Mouse (Mus musculus): Measurements from ENCODE around the gene Serpinb3c.
"Not testable (repeated sequence)": the region's sequence is repeated elsewhere in the genome, so short reads cannot be mapped to it uniquely, and the experiment has no call there.

Gene Serpinb3c

GRCm38 (mm10) chr1:107278261-107278660 lies at the start of gene Serpinb3c, which contains the start of gene Serpinb3b:
Gene Serpinb3c, minus strand, starts transcription at chr1:107278371.
Gene Serpinb3b, minus strand, starts transcription at chr1:107278361.
- DNase-seq (ENCODE audit: low read depth, low spot score), result not testable (repeated sequence)

GRCm38 (mm10) chr1:107243170-107243569 lies 35.0 kb downstream of the Serpinb3c start:
- DNase-seq (ENCODE audit: low read depth, low spot score), result peak; percentile 7

Data from A20 (cell line).